Mouse (Mus musculus): Measurements from ENCODE around the gene Scgb2b3. TPM values are rescaled to one million over a fixed set of nuclear protein-coding genes. Genes with fewer than 3 reads are reported as not detected.

Scgb2b3 gene
- not detected for polyA plus RNA-seq (2021)

DNA sequence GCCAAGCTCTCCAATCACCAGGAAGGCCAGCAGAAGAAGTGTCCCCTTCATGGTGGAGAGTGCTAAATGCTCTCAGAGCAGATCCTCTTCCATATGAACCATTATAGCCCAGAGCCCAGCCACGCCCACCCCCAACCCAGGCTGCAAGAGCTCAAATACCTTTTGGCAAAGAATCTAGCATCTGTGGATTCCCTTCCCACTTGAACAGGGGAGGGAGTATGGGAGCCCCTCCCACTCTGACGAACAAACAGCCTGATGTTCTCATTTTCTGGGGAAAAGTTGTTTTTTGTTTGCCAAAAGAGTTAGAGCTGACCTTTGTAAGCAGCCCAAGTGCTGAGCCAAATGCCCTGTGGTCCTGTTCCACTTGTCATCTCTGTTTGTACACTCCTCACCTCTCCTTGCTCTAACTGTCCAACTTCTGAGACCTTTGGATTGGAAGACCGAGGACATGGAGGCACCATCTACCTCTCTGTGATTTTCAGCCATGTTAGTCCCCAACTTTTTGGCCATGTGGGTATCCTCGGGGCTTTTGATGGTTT lies at the start of gene Scgb2b3:
TSS of gene Scgb2b3 (minus strand) at position 51 of the 539 bp plus-strand sequence.
- ChIA-PET CTCF (interaction anchor here (3.1 kb wide), 1 partner anchor 12 kb away, joined by 10 read pairs; no protein-coding TSS in a partner anchor), POLR2A (no interaction called here)
- no peak for DNase-seq (ENCODE audit: low read depth, low spot score)
- no peak for ATAC-seq
- in situ Hi-C loops (cut with MboI; ENCODE audit: low pct_unique_long_range_greater_than_20kb) = no loop called here
- no peak for TF ChIP-seq CTCF (IDR thresholded peaks at IDR 0.05)
- no peaks in the 10 kb centered on the region for H3K27me3 ChIP-seq

DNA sequence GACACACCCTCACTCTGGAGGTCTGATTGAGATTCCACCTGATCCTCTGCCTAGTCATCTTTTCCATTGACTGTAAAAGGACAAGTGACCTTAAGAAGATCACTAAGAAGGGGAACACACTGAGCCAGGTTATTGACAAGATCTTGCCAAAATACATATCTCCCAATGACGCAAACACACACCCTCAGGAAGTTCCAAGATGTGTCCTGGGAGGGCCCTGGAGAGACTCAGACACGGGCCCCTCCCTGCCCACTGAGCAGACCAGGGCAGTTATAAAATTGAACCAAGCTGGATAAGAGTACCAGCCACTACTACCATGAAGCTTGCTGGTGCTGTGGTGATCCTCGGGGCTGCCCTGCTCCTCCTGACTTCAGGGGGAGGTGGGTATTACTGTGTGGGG lies 13.4 kb upstream of the Scgb2b3 start, which contains the start of gene Scgb1b3:
TSS of gene Scgb1b3 (plus strand) at position 301 of the 400 bp plus-strand sequence.
- in situ Hi-C loops (cut with MboI; ENCODE audit: low pct_unique_long_range_greater_than_20kb) = no loop called here
- CTCF ChIA-PET = interaction anchor here (2.0 kb wide), 1 partner anchor 12 kb away, joined by 10 read pairs; no protein-coding TSS in a partner anchor
- DNase-seq (ENCODE audit: low read depth, low spot score) = no peak

More for the DNA sequence above, 13.4 kb upstream of the Scgb2b3 start, which contains the start of gene Scgb1b3:
- no peaks in the 10 kb centered on the region for H3K27me3 ChIP-seq
- ATAC-seq = no peak
- no peak for TF ChIP-seq CTCF (IDR thresholded peaks at IDR 0.05)
- POLR2A ChIA-PET = no interaction called here

Other genes starting within 250 kb of the Scgb2b3 start
- 0.10 TPM for gene Hpn, start 246.8 kb downstream of the Scgb2b3 start, polyA plus RNA-seq (2021)
- gene Scn1b, start 235.1 kb downstream of the Scgb2b3 start, polyA plus RNA-seq (2021) = 8.5 TPM
- gene Gramd1a, start 206.2 kb downstream of the Scgb2b3 start, polyA plus RNA-seq (2021) = 48.2 TPM
- not detected for gene Scgb2b2, start 71.6 kb downstream of the Scgb2b3 start, polyA plus RNA-seq (2021)
- not detected for gene Scgb1b2, start 70.3 kb downstream of the Scgb2b3 start, polyA plus RNA-seq (2021)
- gene Scgb1b3, start 13.5 kb upstream of the Scgb2b3 start, polyA plus RNA-seq (2021) = not detected